Mouse (Mus musculus) T-helper 17 cell (primary cell): ENCODE measurements around the gene Abcd4.

Experiments used
- in situ Hi-C, 2 experiments: fragments of 300-600 bp; cut with MboI, MseI; formaldehyde crosslinking; loops; 1 replicate in 1 of 2; 2 replicates in 1 of 2; pipeline ENCODE4 v1.15.1; 2025; ENCODE audit warnings: high pct_unique_total_duplicates in 2 of 2

Abcd4 gene

GRCm38 (mm10) chr12:84572341-84572720 lies 44.9 kb downstream of the Abcd4 start:
- in situ Hi-C loops, result no loop called here

- in situ Hi-C loops, result no loop called here
Measured at GRCm38 (mm10) chr12:84571466-84572340, 45.5 kb downstream of the Abcd4 start.

DNA sequence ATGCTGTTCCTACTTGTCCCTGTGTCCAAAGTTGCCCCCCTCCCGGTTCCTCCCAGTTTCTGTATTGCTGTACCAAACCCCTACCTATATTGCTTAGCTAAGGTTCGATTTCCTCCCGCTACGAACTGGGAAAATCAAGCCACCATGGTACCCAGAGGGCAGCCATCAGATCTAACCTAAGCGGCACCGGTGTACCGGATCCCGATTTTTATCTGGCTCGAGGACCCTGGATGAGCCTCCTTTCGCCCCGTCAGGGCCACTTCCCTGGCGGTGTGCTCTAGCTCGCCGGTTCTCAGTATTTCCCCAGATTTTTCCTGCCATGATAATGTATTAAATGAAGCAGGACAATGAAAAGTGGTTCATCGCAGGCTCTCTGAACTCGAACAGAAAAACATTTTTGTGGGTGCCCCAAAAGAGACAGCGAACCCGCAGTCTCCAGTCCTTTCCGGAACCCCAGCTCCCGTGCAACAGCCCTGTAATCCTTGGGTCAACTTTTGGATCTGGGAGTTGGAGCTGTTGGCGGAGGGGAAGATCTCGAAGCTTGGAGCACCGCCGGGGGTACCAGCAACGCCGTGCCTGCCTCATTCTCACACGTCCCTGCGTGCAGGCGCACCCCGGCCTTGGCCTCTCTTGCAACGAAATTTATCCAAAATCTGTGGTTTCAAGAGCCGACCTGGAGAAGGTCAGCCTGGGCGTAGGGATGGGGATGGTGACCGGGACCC lies 46.4 kb downstream of the Abcd4 start:
- in situ Hi-C loops, result no loop called here

GRCm38 (mm10) chr12:84569976-84570693 lies 47.1 kb downstream of the Abcd4 start:
- in situ Hi-C loops, result loop anchor here in 1 of 2 experiments (5.0 kb wide), 1 partner anchor 93 kb away; no protein-coding TSS in a partner anchor

GRCm38 (mm10) chr12:84569336-84569970 lies 47.8 kb downstream of the Abcd4 start, which contains the start of gene Vsx2:
Gene Vsx2 (plus strand): TSS chr12:84569762.
- in situ Hi-C loops, result loop anchor here in 1 of 2 experiments (5.0 kb wide), 1 partner anchor 92 kb away; no protein-coding TSS in a partner anchor

GRCm38 (mm10) chr12:84567576-84567975 lies 49.6 kb downstream of the Abcd4 start:
- in situ Hi-C loops, result loop anchor here in 1 of 2 experiments (5.0 kb wide), 1 partner anchor 90 kb away; no protein-coding TSS in a partner anchor

- in situ Hi-C loops, result no loop called here
Measured at GRCm38 (mm10) chr12:84562558-84562957, 54.7 kb downstream of the Abcd4 start.

- in situ Hi-C loops, result no loop called here
Measured at GRCm38 (mm10) chr12:84555218-84555617, 62.0 kb downstream of the Abcd4 start.
